Mouse (Mus musculus) midbrain, embryonic 11.5 days (tissue): Measurements from ENCODE around the gene Sept4. TPM values are rescaled to one million over a fixed set of nuclear protein-coding genes. Genes with fewer than 3 reads are reported as not detected.
A peak's percentile ranks its signal among the peaks of the same experiment; 100 is the strongest.

ENCODE experiments used
- ATAC-seq: fragments of 200-750 bp; cut with Nextera tagmentation; 2 replicates; pipeline ENCODE4 v1.8.0; 2017; ENCODE audit warnings: moderate TSS enrichment, moderate library complexity; ENCODE audit not compliant: low FRiP score
- DNase-seq: peaks from one replicate; pipeline ENCODE4 v3.0.0; 2015; ENCODE audit warnings: low spot score; ENCODE audit errors: missing footprints
- H3K27ac ChIP-seq: fragments of 300-500 bp; sonication (generic); 2 replicates; pipeline ENCODE4 v1.5.1; 2014; ENCODE audit warnings: low read depth, low read length
- H3K27me3 ChIP-seq: fragments of 300-500 bp; sonication (generic); 2 replicates; pipeline ENCODE4 v1.6.1; 2014; ENCODE audit warnings: mild to moderate bottlenecking, low read length, moderate library complexity, mixed read lengths; ENCODE audit not compliant: control insufficient read depth, insufficient read depth
- H3K36me3 ChIP-seq: fragments of 300-500 bp; sonication (generic); 2 replicates; pipeline ENCODE4 v1.6.1; 2014; ENCODE audit warnings: mild to moderate bottlenecking, low read length, moderate library complexity, mixed read lengths; ENCODE audit not compliant: control insufficient read depth, insufficient read depth
- H3K4me1 ChIP-seq: fragments of 300-500 bp; sonication (generic); 2 replicates; pipeline ENCODE4 v1.6.1; 2014; ENCODE audit warnings: low read length; ENCODE audit not compliant: control insufficient read depth, insufficient read depth
- H3K4me2 ChIP-seq: fragments of 300-500 bp; sonication (generic); 2 replicates; pipeline ENCODE4 v1.6.1; 2014; ENCODE audit warnings: mild to moderate bottlenecking, moderate library complexity
- H3K4me3 ChIP-seq: fragments of 300-500 bp; sonication (generic); 2 replicates; pipeline ENCODE4 v1.5.1; 2014; ENCODE audit warnings: low read depth, low read length
- H3K9ac ChIP-seq: fragments of 300-500 bp; sonication (generic); 2 replicates; pipeline ENCODE4 v1.6.1; 2014; ENCODE audit warnings: low read length
- H3K9me3 ChIP-seq: fragments of 300-500 bp; sonication (generic); 2 replicates; pipeline ENCODE4 v1.6.1; 2016; ENCODE audit warnings: low read length; ENCODE audit not compliant: control insufficient read depth
- WGBS: fragments of 180-500 bp; shearing (Covaris S2); extraction: QIAGEN DNeasy Blood & Tissue Kit; methylation state at CpG from one replicate; pipeline ENCODE4 v1.1.7; 2014; 5-methylcytosine and 5-hydroxymethylcytosine counted together
- polyA plus RNA-seq: library from polyadenylated mRNA; unstranded; fragments of >200 nt; fragmentation: Nextera tagmentation; extraction: Ambion mirVana; gene quantifications from 2 replicates; pipeline ENCODE4 v1.2.1, GENCODE M21; 2014

The Sept4 gene
- polyA plus RNA-seq, 1 experiment from 2014 or later = 11.4 TPM

GRCm38 (mm10) chr11:87574520-87575180, 5.9 kb downstream of the Sept4 start:
- Histone ChIP-seq H3K4me3 (no peak overlapping the region), H3K27me3 (no peaks in the 10 kb centered on the region), H3K27ac (no peak overlapping the region), H3K9me3 (no peaks in the 10 kb centered on the region), H3K36me3 (no peaks in the 10 kb centered on the region), H3K4me1 (peaks cover 10% of the 10 kb centered on the region; the same call in 1 of the 2 replicates), H3K4me2 (no peak overlapping the region), H3K9ac (no peak overlapping the region)
- 75% methylated on average over 21 of the region's 21 CpGs for WGBS
- ATAC-seq (no peak), DNase-seq (no peak)

GRCm38 (mm10) chr11:87577601-87578248, 9.0 kb downstream of the Sept4 start:
- WGBS = 9% methylated on average over 6 of the region's 6 CpGs
- peaks cover 13% of the 10 kb centered on the region; the same call in 1 of the 2 replicates for H3K4me1 ChIP-seq
- ATAC-seq (no peak), DNase-seq (peak; percentile 87)
- no peaks in the 10 kb centered on the region for H3K27me3 ChIP-seq
- no peaks in the 10 kb centered on the region for H3K36me3 ChIP-seq
- H3K4me2 ChIP-seq = peak overlapping the region; percentile 92
- peak overlapping the region; percentile 52 for H3K4me3 ChIP-seq
- no peaks in the 10 kb centered on the region for H3K9me3 ChIP-seq
- no peak overlapping the region for H3K9ac ChIP-seq
- no peak overlapping the region for H3K27ac ChIP-seq

GRCm38 (mm10) chr11:87578249-87578962, 9.7 kb downstream of the Sept4 start:
- Histone ChIP-seq H3K4me2 (peak overlapping the region; percentile 92), H3K27me3 (no peaks in the 10 kb centered on the region), H3K9me3 (no peaks in the 10 kb centered on the region), H3K9ac (peak overlapping the region; percentile 67), H3K27ac (no peak overlapping the region), H3K36me3 (no peaks in the 10 kb centered on the region), H3K4me3 (peak overlapping the region; percentile 52), H3K4me1 (peaks cover 13% of the 10 kb centered on the region; the same call in 1 of the 2 replicates)
- whole genome bisulfite sequencing = 1% methylated on average over 40 of the region's 40 CpGs
- DNase-seq = peak; percentile 95
- peak; percentile 71 for ATAC-seq

GRCm38 (mm10) chr11:87578963-87579601, 10.4 kb downstream of the Sept4 start:
- peak overlapping the region; percentile 52 for H3K4me3 ChIP-seq
- no peak overlapping the region for H3K27ac ChIP-seq
- peaks cover 13% of the 10 kb centered on the region; the same call in 1 of the 2 replicates for H3K4me1 ChIP-seq
- H3K36me3 ChIP-seq = no peaks in the 10 kb centered on the region
- peak overlapping the region; percentile 67 for H3K9ac ChIP-seq
- no peaks in the 10 kb centered on the region for H3K9me3 ChIP-seq
- H3K4me2 ChIP-seq = peak overlapping the region; percentile 92
- no peaks in the 10 kb centered on the region for H3K27me3 ChIP-seq
- peak; percentile 38 for ATAC-seq
- WGBS = 17% methylated on average over 9 of the region's 10 CpGs
- DNase-seq = peak; percentile 88

- no peak overlapping the region for H3K27ac ChIP-seq
- H3K4me2 ChIP-seq = no peak overlapping the region
- no peaks in the 10 kb centered on the region for H3K36me3 ChIP-seq
- 24% methylated on average over 1 of the region's 1 CpGs for WGBS
- H3K9me3 ChIP-seq = no peaks in the 10 kb centered on the region
- ATAC-seq (no peak), DNase-seq (no peak)
- H3K9ac ChIP-seq = no peak overlapping the region
- no peaks in the 10 kb centered on the region for H3K27me3 ChIP-seq
- peaks cover 13% of the 10 kb centered on the region; the same call in 1 of the 2 replicates for H3K4me1 ChIP-seq
- no peak overlapping the region for H3K4me3 ChIP-seq
Observed at GRCm38 (mm10) chr11:87579713-87580112, 11.0 kb downstream of the Sept4 start.

- no peaks in the 10 kb centered on the region for H3K27me3 ChIP-seq
- H3K36me3 ChIP-seq = no peaks in the 10 kb centered on the region
- 38% methylated on average over 10 of the region's 10 CpGs for WGBS
- ATAC-seq (no peak), DNase-seq (no peak)
- no peak overlapping the region for H3K4me3 ChIP-seq
- no peaks in the 10 kb centered on the region for H3K9me3 ChIP-seq
- H3K4me1 ChIP-seq = peaks cover 13% of the 10 kb centered on the region; the same call in 1 of the 2 replicates
- no peak overlapping the region for H3K27ac ChIP-seq
- H3K4me2 ChIP-seq = no peak overlapping the region
- no peak overlapping the region for H3K9ac ChIP-seq
Observed at GRCm38 (mm10) chr11:87580543-87581085, 11.9 kb downstream of the Sept4 start.

GRCm38 (mm10) chr11:87581161-87581865, 12.6 kb downstream of the Sept4 start:
- 89% methylated on average over 12 of the region's 12 CpGs for WGBS
- Histone ChIP-seq H3K27me3 (no peaks in the 10 kb centered on the region), H3K36me3 (no peaks in the 10 kb centered on the region), H3K9me3 (no peaks in the 10 kb centered on the region), H3K4me2 (no peak overlapping the region), H3K27ac (no peak overlapping the region), H3K9ac (no peak overlapping the region), H3K4me3 (no peak overlapping the region), H3K4me1 (peaks cover 13% of the 10 kb centered on the region; the same call in 1 of the 2 replicates)
- DNase-seq (no peak), ATAC-seq (no peak)

- Histone ChIP-seq H3K4me1 (peaks cover 13% of the 10 kb centered on the region; the same call in 1 of the 2 replicates), H3K27ac (no peak overlapping the region), H3K4me3 (no peak overlapping the region), H3K4me2 (no peak overlapping the region), H3K36me3 (no peaks in the 10 kb centered on the region), H3K27me3 (no peaks in the 10 kb centered on the region), H3K9ac (no peak overlapping the region), H3K9me3 (no peaks in the 10 kb centered on the region)
- WGBS = 88% methylated on average over 8 of the region's 8 CpGs
- DNase-seq (no peak), ATAC-seq (no peak)
Observed at GRCm38 (mm10) chr11:87581933-87582710, 13.4 kb downstream of the Sept4 start.
